Mouse (Mus musculus): ENCODE data around the gene Cacna2d4. TPM values are rescaled to one million over a fixed set of nuclear protein-coding genes. Genes with fewer than 3 reads are reported as not detected.

The Cacna2d4 gene
- polyA plus RNA-seq (2015; fragmentation: Nextera tagmentation; extraction: Ambion mirVana): 0.66 and 1.2 TPM in 2 replicates

- Histone ChIP-seq H3K36me3 (ENCODE audit: control insufficient read depth, insufficient read depth, low read length) (no peaks in the 10 kb centered on the region), H3K27me3 (replicated peaks; ENCODE audit: control insufficient read depth, insufficient read depth, low read length) (no peaks in the 10 kb centered on the region), H3K4me1 (ENCODE audit: control insufficient read depth, insufficient read depth, low read depth, low read length) (peaks cover 13% of the 10 kb centered on the region), H3K9me3 (ENCODE audit: control insufficient read depth, low read length) (no peaks in the 10 kb centered on the region), H3K4me2 (ENCODE audit: low read length) (no peak within 1 kb of the TSS), H3K9ac (ENCODE audit: low read depth, low read length) (peak within 1 kb of the TSS; percentile 28; the same call in 1 of the 2 replicates), H3K4me3 (ENCODE audit: low read length) (no peak within 1 kb of the TSS), H3K27ac (ENCODE audit: low read depth, low read length) (peak within 1 kb of the TSS; percentile 77)
- ATAC-seq: no peak
- 33% methylated on average over 1 of the region's 1 CpGs for WGBS
Observed at GRCm38 (mm10) chr6:119236241-119236640, at the start of gene Cacna2d4. Cacna2d4 (plus strand) TSS chr6:119236526.

GRCm38 (mm10) chr6:119186658-119187057, 49.7 kb upstream of the Cacna2d4 start:
- H3K9ac ChIP-seq (ENCODE audit: low read depth, low read length): no peak overlapping the region
- H3K4me3 ChIP-seq (ENCODE audit: low read length): no peak overlapping the region
- H3K4me1 ChIP-seq (ENCODE audit: control insufficient read depth, insufficient read depth, low read depth, low read length): no peaks in the 10 kb centered on the region
- no peaks in the 10 kb centered on the region for H3K9me3 ChIP-seq (ENCODE audit: control insufficient read depth, low read length)
- 64% methylated on average over 8 of the region's 8 CpGs for WGBS
- no peak overlapping the region for H3K4me2 ChIP-seq (ENCODE audit: low read length)
- no peaks in the 10 kb centered on the region for H3K27me3 ChIP-seq (replicated peaks; ENCODE audit: control insufficient read depth, insufficient read depth, low read length)
- no peak overlapping the region for H3K27ac ChIP-seq (ENCODE audit: low read depth, low read length)
- H3K36me3 ChIP-seq (ENCODE audit: control insufficient read depth, insufficient read depth, low read length): peaks cover 9% of the 10 kb centered on the region
- no peak for ATAC-seq

- WGBS: 54% methylated on average over 6 of the region's 6 CpGs
- Histone ChIP-seq H3K9me3 (ENCODE audit: control insufficient read depth, low read length) (no peaks in the 10 kb centered on the region), H3K27ac (ENCODE audit: low read depth, low read length) (no peak overlapping the region), H3K27me3 (replicated peaks; ENCODE audit: control insufficient read depth, insufficient read depth, low read length) (no peaks in the 10 kb centered on the region), H3K4me1 (ENCODE audit: control insufficient read depth, insufficient read depth, low read depth, low read length) (no peaks in the 10 kb centered on the region), H3K9ac (ENCODE audit: low read depth, low read length) (no peak overlapping the region), H3K4me2 (ENCODE audit: low read length) (no peak overlapping the region), H3K36me3 (ENCODE audit: control insufficient read depth, insufficient read depth, low read length) (peaks cover 10% of the 10 kb centered on the region), H3K4me3 (ENCODE audit: low read length) (no peak overlapping the region)
- ATAC-seq: no peak
Observed at GRCm38 (mm10) chr6:119187631-119188030, 48.7 kb upstream of the Cacna2d4 start.

- Histone ChIP-seq H3K27me3 (replicated peaks; ENCODE audit: control insufficient read depth, insufficient read depth, low read length) (no peaks in the 10 kb centered on the region), H3K9ac (ENCODE audit: low read depth, low read length) (no peak overlapping the region), H3K4me1 (ENCODE audit: control insufficient read depth, insufficient read depth, low read depth, low read length) (no peaks in the 10 kb centered on the region), H3K4me3 (ENCODE audit: low read length) (no peak overlapping the region), H3K27ac (ENCODE audit: low read depth, low read length) (no peak overlapping the region), H3K36me3 (ENCODE audit: control insufficient read depth, insufficient read depth, low read length) (peaks cover 15% of the 10 kb centered on the region; the same call in 1 of the 2 replicates), H3K4me2 (ENCODE audit: low read length) (no peak overlapping the region), H3K9me3 (ENCODE audit: control insufficient read depth, low read length) (no peaks in the 10 kb centered on the region)
- ATAC-seq: no peak
- 93% methylated on average over 4 of the region's 4 CpGs for WGBS
Observed at GRCm38 (mm10) chr6:119191478-119191877, 44.8 kb upstream of the Cacna2d4 start.

GRCm38 (mm10) chr6:119193571-119194154, 42.7 kb upstream of the Cacna2d4 start:
- peaks cover 4% of the 10 kb centered on the region; the same call in 1 of the 2 replicates for H3K4me1 ChIP-seq (ENCODE audit: control insufficient read depth, insufficient read depth, low read depth, low read length)
- no peak overlapping the region for H3K9ac ChIP-seq (ENCODE audit: low read depth, low read length)
- H3K27ac ChIP-seq (ENCODE audit: low read depth, low read length): no peak overlapping the region
- peaks cover 15% of the 10 kb centered on the region; the same call in 1 of the 2 replicates for H3K36me3 ChIP-seq (ENCODE audit: control insufficient read depth, insufficient read depth, low read length)
- no peaks in the 10 kb centered on the region for H3K9me3 ChIP-seq (ENCODE audit: control insufficient read depth, low read length)
- no peaks in the 10 kb centered on the region for H3K27me3 ChIP-seq (replicated peaks; ENCODE audit: control insufficient read depth, insufficient read depth, low read length)
- ATAC-seq: no peak
- H3K4me3 ChIP-seq (ENCODE audit: low read length): no peak overlapping the region
- no peak overlapping the region for H3K4me2 ChIP-seq (ENCODE audit: low read length)
- WGBS: 94% methylated on average over 15 of the region's 15 CpGs

- ATAC-seq: no peak
Observed at GRCm38 (mm10) chr6:119194161-119194560, 42.2 kb upstream of the Cacna2d4 start.

GRCm38 (mm10) chr6:119194601-119195000, 41.7 kb upstream of the Cacna2d4 start:
- no peaks in the 10 kb centered on the region for H3K27me3 ChIP-seq (replicated peaks; ENCODE audit: control insufficient read depth, insufficient read depth, low read length)
- no peak overlapping the region for H3K4me2 ChIP-seq (ENCODE audit: low read length)
- no peak overlapping the region for H3K9ac ChIP-seq (ENCODE audit: low read depth, low read length)
- no peaks in the 10 kb centered on the region for H3K9me3 ChIP-seq (ENCODE audit: control insufficient read depth, low read length)
- peaks cover 4% of the 10 kb centered on the region; the same call in 1 of the 2 replicates for H3K4me1 ChIP-seq (ENCODE audit: control insufficient read depth, insufficient read depth, low read depth, low read length)
- H3K36me3 ChIP-seq (ENCODE audit: control insufficient read depth, insufficient read depth, low read length): peaks cover 15% of the 10 kb centered on the region; the same call in 1 of the 2 replicates
- H3K4me3 ChIP-seq (ENCODE audit: low read length): no peak overlapping the region
- no peak for ATAC-seq
- WGBS: 92% methylated on average over 7 of the region's 7 CpGs
- no peak overlapping the region for H3K27ac ChIP-seq (ENCODE audit: low read depth, low read length)

More at GRCm38 (mm10) chr6:119194161-119194560, 42.2 kb upstream of the Cacna2d4 start:
- H3K4me3 ChIP-seq (ENCODE audit: low read length): no peak overlapping the region
- H3K9me3 ChIP-seq (ENCODE audit: control insufficient read depth, low read length): no peaks in the 10 kb centered on the region
- no peak overlapping the region for H3K9ac ChIP-seq (ENCODE audit: low read depth, low read length)
- no peak overlapping the region for H3K27ac ChIP-seq (ENCODE audit: low read depth, low read length)
- H3K4me2 ChIP-seq (ENCODE audit: low read length): no peak overlapping the region
- 85% methylated on average over 9 of the region's 9 CpGs for WGBS
- peaks cover 15% of the 10 kb centered on the region; the same call in 1 of the 2 replicates for H3K36me3 ChIP-seq (ENCODE audit: control insufficient read depth, insufficient read depth, low read length)
- H3K27me3 ChIP-seq (replicated peaks; ENCODE audit: control insufficient read depth, insufficient read depth, low read length): no peaks in the 10 kb centered on the region
- H3K4me1 ChIP-seq (ENCODE audit: control insufficient read depth, insufficient read depth, low read depth, low read length): peaks cover 4% of the 10 kb centered on the region; the same call in 1 of the 2 replicates

GRCm38 (mm10) chr6:119196382-119197305, 39.7 kb upstream of the Cacna2d4 start, which contains the start of gene Cacna1c:
Cacna1c (minus strand) TSS chr6:119196418.
- H3K4me1 ChIP-seq (ENCODE audit: control insufficient read depth, insufficient read depth, low read depth, low read length): peaks cover 4% of the 10 kb centered on the region; the same call in 1 of the 2 replicates
- no peak within 1 kb of the TSS for H3K27ac ChIP-seq (ENCODE audit: low read depth, low read length)
- no peak within 1 kb of the TSS for H3K9ac ChIP-seq (ENCODE audit: low read depth, low read length)
- WGBS: 72% methylated on average over 17 of the region's 17 CpGs
- H3K27me3 ChIP-seq (replicated peaks; ENCODE audit: control insufficient read depth, insufficient read depth, low read length): no peaks in the 10 kb centered on the region
- H3K4me3 ChIP-seq (ENCODE audit: low read length): no peak within 1 kb of the TSS
- no peaks in the 10 kb centered on the region for H3K9me3 ChIP-seq (ENCODE audit: control insufficient read depth, low read length)
- H3K4me2 ChIP-seq (ENCODE audit: low read length): no peak within 1 kb of the TSS
- peaks cover 14% of the 10 kb centered on the region; the same call in 1 of the 2 replicates for H3K36me3 ChIP-seq (ENCODE audit: control insufficient read depth, insufficient read depth, low read length)
- ATAC-seq: no peak

All from hindbrain, embryonic 16.5 days (tissue).